Mouse (Mus musculus) testis, adult 2 months (tissue): ENCODE data around the gene Chd2.

ENCODE experiments used
- CTCF ChIP-seq: fragments of 200-500 bp; IDR thresholded peaks from 2 replicates; pipeline ENCODE4 v1.5.1; 2012; ENCODE audit warnings: low read depth, mild to moderate bottlenecking, inconsistent platforms, low read length, moderate library complexity; ENCODE audit not compliant: control insufficient read depth, insufficient read depth, insufficient replicate concordance
- POLR2A ChIP-seq: fragments of 200-500 bp; IDR thresholded peaks from 2 replicates; pipeline ENCODE4 v1.6.1; 2012; ENCODE audit warnings: low read depth, mild to moderate bottlenecking, inconsistent platforms, low read length, moderate library complexity; ENCODE audit not compliant: control insufficient read depth

- TF ChIP-seq CTCF (no peak), POLR2A (no peak; the same call in 1 of the 2 replicates)
Observed at GRCm38 (mm10) chr7:73411523-73411922, 130.1 kb downstream of the Chd2 start.
